Mouse (Mus musculus) midbrain, embryonic 14.5 days (tissue): Measurements from ENCODE around the gene Gm49405. TPM values are rescaled to one million over a fixed set of nuclear protein-coding genes. Genes with fewer than 3 reads are reported as not detected.
"Not testable (repeated sequence)": the region's sequence is repeated elsewhere in the genome, so short reads cannot be mapped to it uniquely, and the experiment has no call there.

Experiments used
- ATAC-seq: fragments of 200-750 bp; cut with Nextera tagmentation; 2 replicates; pipeline ENCODE4 v1.8.0; 2017; ENCODE audit warnings: moderate number of reproducible peaks, moderate library complexity; ENCODE audit not compliant: low FRiP score, low TSS enrichment
- DNase-seq: peaks from one replicate; pipeline ENCODE4 v3.0.0-alpha.2; 2015
- H3K27ac ChIP-seq: fragments of 300-500 bp; sonication (generic); replicated peaks from 2 replicates; pipeline ENCODE4 v1.5.1; 2014; ENCODE audit warnings: mild to moderate bottlenecking, low read depth, low read length, moderate library complexity
- H3K27me3 ChIP-seq: fragments of 300-500 bp; sonication (generic); 2 replicates; pipeline ENCODE4 v1.6.1; 2014; ENCODE audit warnings: low read length, control low read depth, mixed read lengths; ENCODE audit not compliant: control insufficient read depth, insufficient read depth
- H3K36me3 ChIP-seq: fragments of 300-500 bp; sonication (generic); 2 replicates; pipeline ENCODE4 v1.6.1; 2014; ENCODE audit warnings: low read length, control low read depth; ENCODE audit not compliant: control insufficient read depth, insufficient read depth
- H3K4me1 ChIP-seq: fragments of 300-500 bp; sonication (generic); 2 replicates; pipeline ENCODE4 v1.6.1; 2014; ENCODE audit warnings: mild to moderate bottlenecking, antibody characterized with exemption, low read length, control low read depth; ENCODE audit not compliant: control insufficient read depth, insufficient read depth
- H3K4me2 ChIP-seq: fragments of 300-500 bp; sonication (generic); 2 replicates; pipeline ENCODE4 v1.6.1; 2014; ENCODE audit warnings: mild to moderate bottlenecking, low read length, moderate library complexity
- H3K4me3 ChIP-seq: fragments of 300-500 bp; sonication (generic); replicated peaks from 2 replicates; pipeline ENCODE4 v1.5.1; 2014; ENCODE audit warnings: low read depth, low read length
- H3K9ac ChIP-seq: fragments of 300-500 bp; sonication (generic); replicated peaks from 2 replicates; pipeline ENCODE4 v1.6.1; 2014; ENCODE audit warnings: mild to moderate bottlenecking, low read length, moderate library complexity
- H3K9me3 ChIP-seq: fragments of 300-500 bp; sonication (generic); 2 replicates; pipeline ENCODE4 v1.6.1; 2016; ENCODE audit warnings: low read length, control low read depth, mixed read lengths; ENCODE audit not compliant: control insufficient read depth
- WGBS: fragments of 180-500 bp; shearing (Covaris S2); extraction: QIAGEN DNeasy Blood & Tissue Kit; methylation state at CpG from one replicate; pipeline ENCODE4 v1.1.7; 2014; 5-methylcytosine and 5-hydroxymethylcytosine counted together
- polyA plus RNA-seq: library from polyadenylated mRNA; unstranded; fragments of >200 nt; fragmentation: Nextera tagmentation; extraction: Ambion mirVana; gene quantifications from 2 replicates; pipeline ENCODE4 v1.2.1, GENCODE M21; 2014

Gm49405 gene
- polyA plus RNA-seq, 1 experiment from 2014 or later, result 3.3 TPM

- DNase-seq, H3K4me1 ChIP-seq, H3K36me3 ChIP-seq, H3K9me3 ChIP-seq, H3K9ac ChIP-seq, H3K4me2 ChIP-seq, H3K4me3 ChIP-seq, H3K27me3 ChIP-seq, H3K27ac ChIP-seq, ATAC-seq: not testable (repeated sequence)
- WGBS, result 83% methylated on average over 6 of the region's 6 CpGs
Observed at GRCm38 (mm10) chr19:3961805-3962204, 38.6 kb upstream of the Gm49405 start.

GRCm38 (mm10) chr19:3962469-3962868 lies 38.0 kb upstream of the Gm49405 start:
- Histone ChIP-seq H3K27me3 (no peaks in the 10 kb centered on the region), H3K9ac (no peak overlapping the region), H3K9me3 (no peaks in the 10 kb centered on the region), H3K4me2 (no peak overlapping the region), H3K36me3 (no peaks in the 10 kb centered on the region), H3K4me3 (no peak overlapping the region), H3K27ac (no peak overlapping the region), H3K4me1 (no peaks in the 10 kb centered on the region)
- DNase-seq (no peak), ATAC-seq (no peak)
- WGBS, result 11% methylated on average over 2 of the region's 2 CpGs

DNA sequence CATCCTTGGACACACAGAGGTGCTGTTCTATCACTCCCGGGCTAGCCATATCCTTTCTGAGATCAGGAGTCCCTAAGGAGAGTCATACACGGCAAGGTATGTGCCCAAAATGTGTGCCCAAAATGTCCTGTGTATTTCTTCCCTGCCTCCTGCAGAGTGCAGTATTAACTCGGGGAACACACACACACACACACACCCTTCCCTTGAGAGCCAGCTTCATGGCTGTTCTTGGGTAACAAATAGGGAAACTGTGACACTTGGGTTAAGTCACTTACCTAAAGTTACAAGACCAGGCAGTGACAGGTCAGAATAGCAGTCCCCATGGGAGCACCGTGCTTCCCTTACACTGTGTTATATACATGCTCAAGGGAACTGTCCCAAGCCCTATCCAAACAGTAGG lies 36.4 kb upstream of the Gm49405 start:
- 75% methylated on average over 4 of the region's 4 CpGs for WGBS
- no peaks in the 10 kb centered on the region for H3K36me3 ChIP-seq
- H3K9ac ChIP-seq, result no peak overlapping the region
- H3K27ac ChIP-seq, result no peak overlapping the region
- no peaks in the 10 kb centered on the region for H3K4me1 ChIP-seq
- no peaks in the 10 kb centered on the region for H3K9me3 ChIP-seq
- ATAC-seq (no peak), DNase-seq (no peak)
- no peaks in the 10 kb centered on the region for H3K27me3 ChIP-seq
- H3K4me3 ChIP-seq, result no peak overlapping the region
- H3K4me2 ChIP-seq, result no peak overlapping the region

DNA sequence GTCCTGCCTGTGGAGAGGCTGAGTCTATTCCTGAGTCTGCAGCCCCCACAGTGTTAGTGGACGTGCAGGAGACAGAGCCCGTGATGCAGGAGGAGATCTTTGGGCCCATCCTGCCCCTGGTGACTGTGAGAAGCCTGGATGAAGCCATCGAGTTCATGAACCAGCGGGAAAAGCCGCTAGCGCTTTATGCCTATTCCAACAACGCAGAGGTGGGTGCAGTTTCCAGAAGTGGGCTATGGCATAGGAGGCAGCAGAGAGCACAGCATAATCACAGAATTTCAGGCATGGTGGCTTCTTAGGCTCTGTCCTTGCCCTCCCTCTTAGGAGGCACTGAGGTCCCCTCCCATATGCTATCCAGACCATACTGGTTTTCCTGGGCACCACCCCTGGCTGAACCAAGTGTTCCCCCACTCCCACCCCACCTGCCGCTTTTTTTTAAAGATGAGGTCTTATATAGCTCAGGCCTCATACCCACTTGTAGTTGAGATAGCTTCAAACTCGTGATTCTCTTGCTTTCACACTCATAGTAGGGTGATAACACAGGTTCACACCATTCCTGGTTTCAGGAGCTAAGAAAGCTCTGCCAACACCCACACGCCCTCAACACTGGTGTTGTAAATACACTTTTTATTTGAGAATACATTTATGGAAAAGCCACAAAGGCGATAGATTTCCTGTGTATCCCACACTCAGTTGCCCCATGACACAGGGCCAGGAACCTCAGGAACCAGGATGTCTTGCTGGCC lies 33.9 kb upstream of the Gm49405 start:
- H3K4me1 ChIP-seq, result no peaks in the 10 kb centered on the region
- no peak overlapping the region for H3K9ac ChIP-seq
- ATAC-seq (no peak), DNase-seq (no peak)
- no peak overlapping the region for H3K4me2 ChIP-seq
- no peaks in the 10 kb centered on the region for H3K9me3 ChIP-seq
- no peaks in the 10 kb centered on the region for H3K36me3 ChIP-seq
- H3K27ac ChIP-seq, result no peak overlapping the region
- H3K27me3 ChIP-seq, result no peaks in the 10 kb centered on the region
- 68% methylated on average over 11 of the region's 11 CpGs for WGBS
- H3K4me3 ChIP-seq, result no peak overlapping the region

GRCm38 (mm10) chr19:3967258-3967657 lies 33.2 kb upstream of the Gm49405 start:
- Histone ChIP-seq H3K4me1 (no peaks in the 10 kb centered on the region), H3K9me3 (no peaks in the 10 kb centered on the region), H3K36me3 (no peaks in the 10 kb centered on the region), H3K4me3 (no peak overlapping the region), H3K27ac (no peak overlapping the region), H3K27me3 (no peaks in the 10 kb centered on the region), H3K4me2 (no peak overlapping the region), H3K9ac (no peak overlapping the region)
- DNase-seq (no peak), ATAC-seq (no peak)
- 66% methylated on average over 3 of the region's 3 CpGs for WGBS

DNA sequence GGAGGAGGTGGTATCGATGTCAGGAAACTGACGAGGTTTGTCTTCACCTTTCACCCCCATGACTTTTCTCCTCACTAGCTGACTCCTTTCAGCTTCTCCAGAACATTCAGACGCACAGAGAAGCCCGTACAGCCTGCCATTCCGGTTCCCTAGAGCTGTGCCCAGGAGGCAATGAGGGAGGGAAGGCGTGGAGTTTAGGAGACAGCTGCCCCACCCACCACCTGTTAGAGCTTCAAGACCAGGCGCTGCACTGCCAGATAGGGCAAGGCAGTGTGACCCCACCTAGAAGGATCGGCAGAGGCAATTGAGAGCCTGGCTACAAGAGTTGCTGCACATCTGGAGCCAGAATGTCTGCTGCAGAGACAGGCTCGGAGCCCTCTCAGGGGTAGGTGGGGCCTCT lies 28.2 kb upstream of the Gm49405 start, which contains the start of gene Aldh3b2:
TSS of gene Aldh3b2 (plus strand) at position 100 of the 400 bp plus-strand sequence.
- WGBS, result 59% methylated on average over 9 of the region's 9 CpGs
- Histone ChIP-seq H3K4me2 (no peak within 1 kb of the TSS), H3K27ac (no peak within 1 kb of the TSS), H3K4me3 (no peak within 1 kb of the TSS), H3K27me3 (no peaks in the 10 kb centered on the region), H3K9me3 (no peaks in the 10 kb centered on the region), H3K36me3 (no peaks in the 10 kb centered on the region), H3K9ac (no peak within 1 kb of the TSS), H3K4me1 (no peaks in the 10 kb centered on the region)
- ATAC-seq (no peak), DNase-seq (no peak)

- H3K4me1 ChIP-seq, H3K9ac ChIP-seq, DNase-seq, H3K36me3 ChIP-seq, H3K4me2 ChIP-seq, H3K27ac ChIP-seq, ATAC-seq, H3K9me3 ChIP-seq, H3K4me3 ChIP-seq, H3K27me3 ChIP-seq: not testable (repeated sequence)
- WGBS, result 81% methylated on average over 6 of the region's 6 CpGs
Observed at GRCm38 (mm10) chr19:3974608-3975007, 25.8 kb upstream of the Gm49405 start.

- Histone ChIP-seq H3K27ac (no peak overlapping the region), H3K36me3 (no peaks in the 10 kb centered on the region), H3K9me3 (no peaks in the 10 kb centered on the region), H3K4me3 (no peak overlapping the region), H3K27me3 (no peaks in the 10 kb centered on the region), H3K4me1 (no peaks in the 10 kb centered on the region), H3K9ac (no peak overlapping the region), H3K4me2 (no peak overlapping the region)
- DNase-seq, result no peak
- ATAC-seq, result no peak
- WGBS, result 82% methylated on average over 2 of the region's 2 CpGs
Observed at GRCm38 (mm10) chr19:3975866-3976265, 24.6 kb upstream of the Gm49405 start.

DNA sequence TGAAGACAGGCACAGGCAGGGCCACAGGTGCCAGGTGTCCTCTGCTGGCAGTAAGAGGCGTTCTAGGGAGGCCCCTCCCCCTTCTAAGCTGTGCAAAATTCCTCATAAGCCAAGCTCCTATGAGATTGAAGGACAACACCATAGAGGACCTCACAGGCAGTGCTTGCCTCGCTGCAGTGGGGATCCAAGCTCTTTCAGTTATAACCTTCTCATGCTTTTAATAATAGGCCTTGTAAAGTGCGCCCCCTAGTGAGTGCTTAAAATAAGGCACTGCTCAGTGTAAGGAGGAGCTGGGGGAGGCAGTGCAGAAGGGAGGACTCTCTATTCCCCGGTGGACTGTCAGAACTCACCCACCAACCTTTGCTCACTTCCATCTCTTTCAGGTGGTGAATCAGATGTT lies 20.1 kb upstream of the Gm49405 start:
- WGBS, result 12% methylated on average over 4 of the region's 4 CpGs
- Histone ChIP-seq H3K4me3 (no peak overlapping the region), H3K9me3 (no peaks in the 10 kb centered on the region), H3K4me1 (no peaks in the 10 kb centered on the region), H3K4me2 (no peak overlapping the region), H3K36me3 (no peaks in the 10 kb centered on the region), H3K27ac (no peak overlapping the region; the same call in 1 of the 2 replicates), H3K9ac (no peak overlapping the region), H3K27me3 (no peaks in the 10 kb centered on the region)
- no peak; the same call in 1 of the 2 replicates for ATAC-seq
- DNase-seq, result peak; percentile 91
